In the genomic region with DNA sequence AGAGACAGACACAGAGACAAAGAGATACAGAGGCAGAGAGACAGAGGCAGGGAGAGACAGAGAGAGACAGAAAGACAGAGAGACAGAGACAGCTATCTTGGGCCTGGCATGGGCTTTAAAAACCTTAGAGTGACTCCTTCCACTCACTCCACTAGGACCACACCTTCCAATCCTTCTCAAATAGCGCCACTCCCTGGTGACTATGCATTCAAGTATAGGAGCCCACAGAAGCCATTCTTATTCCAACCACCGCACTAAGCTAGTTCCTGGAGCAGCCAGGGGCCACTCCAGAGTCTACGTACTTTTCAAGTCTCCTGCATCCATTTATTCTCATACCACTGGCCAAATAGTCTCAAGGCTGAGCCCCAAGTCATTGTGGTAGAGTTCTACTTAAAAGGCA, we compare ENCODE assay signal across 19 mouse cellular contexts.
DNase-seq lines count a peak whose midpoint lies in the region; ATAC-seq and TF ChIP-seq lines count a peak whose summit lies in the region.
"Had no signal": no experiment of that assay in that cellular context is flagged by ENCODE, and none has a peak within 500 bp of the region (broad histone marks: within the 10 kb centered on the region; RNA-seq: fewer than 3 reads in every experiment).

No protein-coding gene starts in this region.

- TF ChIP-seq CTCF in layer of hippocampus, adult 2 months (conservative IDR thresholded peaks at IDR 0.05): peak; percentile 58

- peak; percentile 44 for DNase-seq in embryo, embryonic 11 days
- no peak for DNase-seq in embryo, embryonic 9.5 days (ENCODE audit: extremely low spot score)
- DNase-seq in layer of hippocampus, adult 2 months (ENCODE audit: low spot score in 2 of 2): no peak
- DNase-seq in layer of hippocampus, postnatal 14 days (ENCODE audit: low spot score in 2 of 2): no peak
- DNase-seq in 3T3-L1 (ENCODE audit: low read depth, low spot score) (peak; percentile 16), MN1 (ENCODE audit: low spot score) (peak; percentile 50)
- DNase-seq in adrenal gland, postnatal 4 days (ENCODE audit: low spot score in 2 of 2): no peak
- DNase-seq: adrenal gland, adult 2 months; gastrocnemius, postnatal 25 days; kidney, adult 2 months; lung, postnatal 10 days; spleen, adult 18-20 months; thymus, postnatal 4 days had no signal

- no peak for ATAC-seq in megakaryocyte, adult 5-6 weeks (ENCODE audit: poor library complexity, severe bottlenecking)
- ATAC-seq: forebrain, embryonic 16.5 days; midbrain, embryonic 16.5 days had no signal

- no peak overlapping the region for H3K27ac ChIP-seq in layer of hippocampus, adult 2 months
- H3K27ac ChIP-seq: heart, embryonic 13.5 days; limb, embryonic 15.5 days; neural tube, embryonic 12.5 days had no signal

- H3K4me3 ChIP-seq in layer of hippocampus, adult 2 months: no peak overlapping the region
- H3K4me3 ChIP-seq: heart, embryonic 13.5 days; limb, embryonic 15.5 days; neural tube, embryonic 12.5 days had no signal

Comparison
In these comparisons a context has a peak if more than half of its experiments do, and no peak if none do; other contexts are left out.
1. DNase-seq: peak in embryo, embryonic 11 days (single experiment), 3T3-L1 (single experiment) and MN1 (single experiment); none in embryo, embryonic 9.5 days (single experiment), layer of hippocampus, adult 2 months (0 of 2), layer of hippocampus, postnatal 14 days (0 of 2) and adrenal gland, postnatal 4 days (0 of 2).